Mouse (Mus musculus): Measurements from ENCODE around the gene Dnajc11. TPM values are rescaled to one million over a fixed set of nuclear protein-coding genes. Genes with fewer than 3 reads are reported as not detected.

Gene Dnajc11
- polyA plus RNA-seq (2017; shearing (Covaris generic)) = 10 to 100 TPM; 25.8 to 42.0 TPM

DNA sequence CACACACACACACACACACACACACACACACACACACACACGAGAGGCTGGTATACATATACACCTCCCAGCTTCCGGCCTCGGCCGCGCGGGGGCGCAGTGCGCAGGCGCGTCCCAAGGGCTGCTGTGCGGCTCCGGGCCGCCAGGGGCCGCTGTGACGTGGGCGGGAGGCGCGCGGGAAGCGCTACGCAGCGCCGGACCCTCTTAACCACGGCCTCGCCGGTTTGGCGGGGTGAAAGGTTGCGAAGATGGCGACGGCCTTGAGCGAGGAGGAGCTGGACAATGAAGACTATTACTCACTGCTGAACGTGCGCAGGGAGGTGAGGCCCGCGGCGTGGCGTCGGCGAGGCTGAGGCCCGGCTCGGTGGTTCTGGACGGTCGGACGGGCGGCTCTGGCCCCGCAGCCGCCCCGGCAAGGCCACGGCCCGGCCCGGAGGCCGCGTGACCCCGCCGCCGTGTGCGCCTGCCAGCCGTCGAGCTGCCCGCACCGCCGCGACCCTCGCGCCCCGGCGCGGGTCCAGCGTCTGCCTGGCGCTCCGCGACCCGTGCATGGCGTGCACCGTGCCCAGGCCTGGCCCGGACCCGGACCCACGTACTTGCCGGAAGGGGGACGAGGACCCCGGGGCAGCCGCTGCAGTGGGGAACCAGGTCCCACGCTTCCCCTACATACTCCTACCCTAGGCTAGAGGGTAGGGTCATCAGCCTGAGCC, at the start of gene Dnajc11:
Dnajc11 (plus strand) TSS at position 187 of the 710 bp plus-strand sequence.
- peak; percentile 89 for ATAC-seq

DNA sequence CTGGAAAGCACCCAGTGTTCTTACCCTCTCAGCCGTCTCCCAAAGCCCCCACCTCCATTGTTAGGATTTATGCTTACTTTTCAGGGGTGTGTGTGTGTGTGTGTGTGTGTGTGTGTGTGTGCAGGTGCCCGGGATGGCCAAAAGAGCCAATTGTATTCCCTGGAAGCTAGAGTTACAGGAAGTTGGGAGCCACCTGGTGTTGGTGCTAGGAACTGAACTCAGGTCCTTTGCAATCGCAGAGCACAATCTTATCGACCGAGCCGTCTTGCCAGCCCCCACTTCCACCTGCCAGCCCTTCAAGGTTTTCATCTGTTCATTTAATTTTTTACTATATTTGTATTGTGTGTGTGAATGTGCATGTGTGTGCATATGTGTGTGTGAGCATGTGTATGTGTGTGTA, 40.2 kb upstream of the Dnajc11 start:
- ATAC-seq = no peak

DNA sequence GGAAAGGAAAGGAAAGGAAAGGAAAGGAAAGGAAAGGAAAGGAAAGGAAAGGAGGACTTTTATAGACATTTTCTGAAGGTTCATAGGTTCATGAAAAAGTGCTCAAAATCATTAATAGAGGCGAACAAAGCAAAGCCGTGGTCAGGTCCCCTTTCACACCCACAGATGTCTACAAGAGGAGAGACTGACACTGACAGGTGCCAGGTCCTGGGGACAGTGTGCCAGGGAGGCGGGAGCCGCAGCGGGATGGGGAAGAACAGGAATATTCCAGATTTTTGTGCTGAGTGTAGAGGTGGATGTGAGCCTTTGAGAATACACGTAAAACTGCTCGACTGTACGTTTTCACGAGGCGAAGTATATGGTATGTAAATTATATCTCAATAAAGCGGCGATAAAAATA, 38.6 kb upstream of the Dnajc11 start:
- ATAC-seq = no peak

DNA sequence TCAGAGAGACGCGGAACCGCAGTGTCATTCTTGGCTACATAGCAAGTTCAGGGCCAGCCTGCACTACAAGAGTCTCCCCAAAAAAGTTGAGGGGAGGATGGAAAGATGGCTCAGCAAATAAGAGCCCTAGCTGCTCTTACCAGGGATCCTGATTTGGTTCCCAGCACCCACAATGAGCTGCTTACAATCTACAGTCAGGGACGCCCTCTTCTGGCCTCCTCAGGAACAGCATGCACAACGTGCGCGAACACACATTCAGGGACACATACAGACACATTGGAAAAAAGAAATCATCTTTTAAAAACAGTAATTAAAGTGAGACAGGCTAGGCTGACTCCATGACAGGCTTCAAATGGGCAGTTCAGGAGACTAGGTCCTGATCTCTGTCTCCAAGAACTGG, 37.9 kb upstream of the Dnajc11 start:
- ATAC-seq = no peak

DNA sequence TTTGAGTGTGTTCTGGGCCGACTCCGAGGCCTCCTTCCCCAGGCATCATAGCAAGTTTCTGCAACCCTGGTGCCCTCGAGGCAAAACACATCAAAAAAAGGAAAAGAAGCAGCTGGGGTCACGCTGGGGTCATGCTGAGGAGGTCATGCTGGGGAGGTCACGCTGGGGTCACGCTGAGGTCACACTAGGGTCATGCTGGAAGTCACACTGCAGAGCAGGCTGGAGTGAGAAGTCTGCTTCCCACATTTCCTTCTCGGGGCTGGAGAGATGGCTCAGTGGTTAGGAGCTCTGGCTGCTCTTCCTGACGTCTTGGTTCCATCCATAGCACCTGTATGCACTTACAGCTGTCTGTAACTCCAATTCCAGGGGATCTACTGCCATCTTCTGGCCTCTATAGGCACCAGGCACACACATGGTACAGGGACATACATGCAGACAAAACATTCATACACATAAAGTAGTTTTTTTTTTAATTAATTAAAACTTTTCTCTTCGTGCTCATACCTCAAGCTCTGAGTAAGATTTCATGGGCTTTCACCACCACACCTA, 36.3 kb upstream of the Dnajc11 start:
- no peak for ATAC-seq

DNA sequence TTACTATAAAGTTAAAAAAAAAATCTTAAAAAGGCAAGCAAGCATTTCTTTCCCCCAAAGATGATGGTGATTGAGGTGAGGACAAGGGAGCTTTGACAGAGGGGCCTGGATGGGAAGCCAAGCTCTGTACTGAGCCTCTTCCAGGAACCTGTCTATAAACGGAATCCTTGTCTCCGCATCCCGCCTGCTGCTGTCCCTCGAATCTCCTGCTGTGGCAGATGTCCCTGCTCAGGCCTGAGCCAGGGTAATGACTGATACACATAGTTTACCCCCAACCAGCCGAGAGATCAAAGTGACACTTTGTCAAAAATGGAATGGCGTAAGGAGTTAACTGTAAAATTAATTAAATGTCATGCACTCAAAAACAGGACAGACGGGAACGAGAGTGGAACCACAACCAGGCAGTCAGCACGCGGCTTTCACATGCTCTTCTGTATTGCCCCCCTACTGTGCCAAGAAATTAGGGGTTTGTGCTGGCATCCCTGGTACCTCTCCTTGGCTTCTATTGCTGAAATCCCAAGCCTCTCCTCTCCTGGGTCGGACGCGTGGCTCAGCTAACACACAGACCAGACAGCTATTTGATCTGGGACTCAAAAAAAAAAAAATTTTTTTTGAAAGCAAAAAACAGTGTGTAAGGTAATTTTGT, 34.8 kb upstream of the Dnajc11 start:
- no peak for ATAC-seq

DNA sequence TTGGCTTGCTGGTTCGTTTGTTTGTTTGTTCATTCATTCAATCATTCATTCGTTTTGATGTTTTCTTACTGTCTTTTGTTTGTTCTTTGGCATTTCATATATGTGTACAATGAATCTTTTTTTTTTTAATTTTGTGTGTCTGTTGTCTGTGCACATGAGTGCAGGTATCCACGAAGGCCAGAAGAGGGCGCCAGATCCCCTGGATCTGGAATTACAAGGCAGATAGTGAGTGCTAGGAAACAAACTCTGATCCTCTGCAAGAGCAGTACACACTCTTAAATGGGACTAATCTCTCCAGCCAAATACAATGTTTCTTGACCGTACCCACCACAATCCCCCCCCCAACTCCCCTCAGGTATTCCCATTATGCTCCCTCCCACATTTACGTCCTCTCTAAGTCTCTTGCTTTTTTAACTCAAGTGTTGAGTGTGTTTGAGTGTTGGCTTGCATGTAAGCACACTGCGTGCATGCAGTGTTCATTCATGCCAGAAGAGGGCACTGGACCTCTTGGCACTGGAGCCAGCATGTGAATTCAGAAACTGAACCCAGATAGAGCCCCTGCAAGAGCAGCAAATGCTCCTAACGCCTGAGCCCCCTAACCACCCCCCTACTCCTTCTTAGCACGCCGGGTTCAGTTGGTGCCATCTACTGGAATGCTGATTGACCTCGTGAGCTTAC, 33.6 kb upstream of the Dnajc11 start:
- ATAC-seq = no peak

DNA sequence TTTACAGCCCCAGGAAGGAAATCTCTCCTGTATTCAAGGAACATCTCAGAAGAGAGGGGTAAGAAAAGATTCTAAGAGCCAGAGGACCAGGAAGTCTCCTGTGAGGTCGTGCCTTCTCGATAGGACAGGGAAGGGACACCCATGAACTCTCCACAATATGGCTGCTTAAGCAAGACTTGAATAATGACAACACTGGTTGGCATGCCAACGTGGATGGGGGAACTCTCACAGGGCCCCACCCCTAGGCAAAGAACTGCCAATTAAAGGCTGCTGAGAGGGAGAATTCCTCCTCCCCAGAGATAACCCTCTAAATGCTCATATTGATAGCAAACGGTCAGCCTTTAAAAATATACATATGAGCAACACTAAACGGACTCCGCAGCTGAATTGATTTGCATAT, 32.8 kb upstream of the Dnajc11 start:
- no peak for ATAC-seq

DNA sequence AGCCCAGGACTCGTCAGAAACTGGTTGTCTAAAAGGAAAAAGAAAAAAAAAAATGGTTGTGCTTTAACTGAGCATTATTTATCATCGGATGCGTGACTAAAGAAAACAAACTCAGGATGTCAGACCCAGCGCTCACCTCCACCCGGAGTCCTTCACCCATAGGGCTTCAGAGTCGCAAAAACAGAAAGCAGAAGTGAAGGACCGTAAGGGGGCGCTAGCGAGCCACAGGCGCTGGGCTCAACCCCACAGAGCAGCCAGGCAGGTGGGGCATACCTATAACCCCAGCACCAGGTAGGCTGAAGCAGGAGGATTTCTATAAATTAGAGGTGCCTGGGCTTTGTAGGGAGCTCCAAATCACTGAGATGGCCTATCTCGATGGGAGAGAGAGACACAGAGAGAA, 32.1 kb upstream of the Dnajc11 start:
- ATAC-seq = no peak

DNA sequence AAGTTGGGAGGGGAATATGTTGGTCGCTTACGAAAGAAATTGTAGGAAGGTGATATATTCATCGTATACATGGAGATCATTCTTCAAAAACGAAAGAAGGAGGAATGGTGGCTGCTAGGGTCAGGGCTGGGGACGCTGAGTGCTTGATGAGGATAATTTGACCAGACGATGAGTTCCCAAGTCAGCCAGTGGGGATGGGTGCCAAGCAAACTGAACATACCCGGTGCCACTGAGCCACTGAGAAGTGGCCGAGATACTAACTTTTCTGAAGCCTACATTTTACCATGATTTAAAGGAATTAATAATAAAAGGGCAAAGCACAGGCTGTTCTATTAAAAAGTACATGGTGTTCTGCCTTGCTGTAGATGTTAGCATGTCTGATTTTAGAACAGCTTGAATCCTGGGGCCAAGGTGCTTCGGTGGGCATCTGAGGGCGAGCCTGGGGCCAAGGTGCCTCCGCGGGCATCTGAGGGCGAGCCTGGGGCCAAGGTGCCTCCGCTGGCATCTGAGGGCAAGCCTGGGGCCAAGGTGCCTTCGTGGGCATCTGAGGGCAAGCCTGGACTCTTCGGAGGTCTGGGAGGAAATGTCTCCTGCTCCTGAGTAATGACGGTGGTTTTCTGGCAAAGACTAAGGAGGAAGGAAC, 31.3 kb upstream of the Dnajc11 start:
- ATAC-seq = no peak

DNA sequence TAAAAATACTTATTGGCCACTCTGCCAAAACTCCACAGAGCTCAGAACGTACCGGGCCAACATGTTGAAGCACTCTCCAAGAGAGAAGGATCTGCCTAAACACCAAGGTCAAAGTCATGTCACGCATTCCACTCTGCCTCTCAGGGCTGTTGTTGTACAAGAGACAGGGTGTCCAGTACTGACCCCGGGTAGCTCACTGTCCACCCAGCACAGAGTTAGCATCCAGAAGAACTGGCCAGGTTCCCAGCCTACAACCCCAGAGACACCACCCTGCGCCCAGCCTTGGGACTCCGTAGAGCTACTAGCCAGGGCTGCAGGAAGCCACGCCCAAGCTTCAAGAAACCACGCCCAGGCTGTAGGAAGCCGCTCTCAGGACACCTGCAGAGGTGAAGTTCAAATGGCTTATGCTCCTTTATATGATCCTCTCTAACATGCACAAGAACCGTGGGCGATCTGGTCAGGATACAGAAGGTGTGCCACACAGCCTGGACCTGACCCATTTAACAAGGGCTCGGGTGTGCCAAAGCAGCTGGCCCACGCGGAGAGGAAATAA, 30.7 kb upstream of the Dnajc11 start:
- ATAC-seq = no peak

DNA sequence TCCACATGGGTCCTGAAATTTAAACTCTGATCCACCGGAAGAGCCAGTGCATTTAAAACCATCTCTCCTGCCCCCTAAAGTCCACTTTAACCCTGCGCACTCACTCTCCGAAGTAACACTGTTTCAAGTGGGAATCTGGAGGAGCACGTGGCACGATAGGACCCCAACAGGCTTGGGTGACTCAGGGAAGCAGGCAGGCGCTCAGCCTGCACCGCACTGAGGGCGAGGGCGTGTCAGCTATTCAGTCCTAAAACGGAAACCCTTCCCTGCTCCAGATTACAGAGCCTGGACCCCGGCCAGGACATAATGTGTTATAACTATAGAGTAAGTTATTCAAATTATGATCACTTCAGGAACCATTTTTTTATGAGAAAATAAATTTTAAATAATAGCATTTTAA, 29.4 kb upstream of the Dnajc11 start:
- ATAC-seq = no peak

DNA sequence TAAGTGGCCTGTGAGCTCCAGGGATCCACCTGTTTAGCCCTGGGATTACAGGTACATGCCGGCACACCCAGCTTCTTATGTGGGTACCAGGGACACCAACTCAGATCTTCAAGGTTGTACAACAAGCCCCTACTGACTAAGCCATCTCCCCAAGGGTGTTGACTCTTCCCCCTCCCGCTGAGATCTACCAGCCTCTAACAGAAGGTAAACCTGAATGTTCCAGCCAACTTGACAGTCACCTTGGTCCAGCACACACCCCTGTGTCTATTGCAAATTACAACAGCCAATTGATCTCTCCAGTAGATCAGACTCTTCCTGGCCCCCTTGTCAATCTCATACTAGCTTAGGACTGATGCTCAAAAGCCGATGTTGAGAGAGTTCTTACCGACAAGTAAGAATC, 27.9 kb upstream of the Dnajc11 start:
- ATAC-seq = no peak

DNA sequence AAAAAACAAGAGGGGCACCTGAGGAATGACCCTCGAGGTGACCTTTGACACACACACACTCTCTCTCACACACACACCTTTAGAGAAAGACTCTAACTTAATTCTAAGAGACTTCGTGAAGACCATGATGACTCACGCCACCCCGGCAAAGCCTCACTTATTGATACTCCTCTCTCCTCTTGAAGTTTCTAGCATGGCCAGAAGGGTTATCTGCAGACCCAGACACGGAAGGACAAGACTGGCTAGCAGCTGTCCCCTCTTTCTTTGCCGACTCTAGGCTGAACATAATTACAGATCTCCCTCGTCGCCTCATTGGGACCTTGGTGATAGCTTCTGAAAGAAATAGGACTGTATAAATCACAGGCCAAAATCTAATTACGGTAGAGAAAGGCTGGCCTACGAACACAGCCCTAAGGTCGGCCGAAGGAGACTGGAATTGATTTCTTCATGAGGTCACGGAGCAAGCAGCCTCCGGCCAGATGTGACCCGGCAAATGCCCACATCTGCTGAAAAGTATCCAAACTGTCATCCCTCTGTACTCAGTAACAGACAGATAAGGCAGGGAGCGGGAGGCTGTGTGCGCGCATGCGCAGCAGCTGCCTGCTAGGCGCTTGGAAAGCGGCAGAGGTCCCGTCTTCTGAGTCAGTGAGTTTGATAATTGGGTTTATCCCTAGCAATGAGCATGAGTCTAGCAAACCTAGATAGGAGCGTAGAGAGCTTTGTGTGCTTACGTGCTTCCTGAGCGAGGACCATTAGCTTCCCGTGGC, 25.7 kb upstream of the Dnajc11 start:
- no peak for ATAC-seq

DNA sequence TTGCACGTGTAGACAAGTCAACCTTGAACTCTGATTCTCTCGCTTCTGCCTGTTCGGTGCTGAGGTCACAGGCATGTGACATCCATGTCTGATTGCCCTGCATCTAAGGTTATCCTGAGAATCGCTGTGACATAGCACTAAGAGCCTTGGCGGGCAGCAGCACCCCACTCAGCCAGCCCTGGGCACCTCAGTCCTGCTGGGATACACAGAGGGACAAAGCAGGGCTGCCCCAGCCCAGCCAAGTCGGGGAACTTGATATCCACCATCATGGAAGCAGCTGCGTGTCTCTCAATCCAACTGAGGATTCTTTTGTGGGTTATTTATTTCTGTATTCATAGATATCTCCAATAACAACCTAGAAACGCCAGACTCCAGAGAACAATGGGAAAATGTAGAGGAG, 24.7 kb upstream of the Dnajc11 start:
- ATAC-seq = no peak

DNA sequence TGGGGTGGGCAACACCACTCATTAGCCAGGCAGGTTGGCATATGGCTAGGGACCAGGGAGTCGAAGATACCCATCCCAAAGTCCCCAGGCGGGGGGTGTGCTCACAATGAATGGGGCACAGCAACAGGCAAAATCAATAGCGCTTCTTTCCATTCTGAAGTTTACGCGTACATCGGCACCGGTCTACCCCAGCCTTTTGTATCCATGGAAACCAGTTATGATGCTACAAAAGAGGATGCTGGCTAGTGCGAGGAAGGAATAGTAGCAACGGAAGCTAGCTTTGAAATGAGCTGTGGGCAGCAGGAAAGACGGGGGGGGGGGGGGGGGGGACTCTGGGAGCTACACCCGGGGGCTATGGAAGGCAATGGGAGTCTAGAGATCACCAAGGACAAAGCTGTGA, 17.2 kb upstream of the Dnajc11 start:
- no peak for ATAC-seq

DNA sequence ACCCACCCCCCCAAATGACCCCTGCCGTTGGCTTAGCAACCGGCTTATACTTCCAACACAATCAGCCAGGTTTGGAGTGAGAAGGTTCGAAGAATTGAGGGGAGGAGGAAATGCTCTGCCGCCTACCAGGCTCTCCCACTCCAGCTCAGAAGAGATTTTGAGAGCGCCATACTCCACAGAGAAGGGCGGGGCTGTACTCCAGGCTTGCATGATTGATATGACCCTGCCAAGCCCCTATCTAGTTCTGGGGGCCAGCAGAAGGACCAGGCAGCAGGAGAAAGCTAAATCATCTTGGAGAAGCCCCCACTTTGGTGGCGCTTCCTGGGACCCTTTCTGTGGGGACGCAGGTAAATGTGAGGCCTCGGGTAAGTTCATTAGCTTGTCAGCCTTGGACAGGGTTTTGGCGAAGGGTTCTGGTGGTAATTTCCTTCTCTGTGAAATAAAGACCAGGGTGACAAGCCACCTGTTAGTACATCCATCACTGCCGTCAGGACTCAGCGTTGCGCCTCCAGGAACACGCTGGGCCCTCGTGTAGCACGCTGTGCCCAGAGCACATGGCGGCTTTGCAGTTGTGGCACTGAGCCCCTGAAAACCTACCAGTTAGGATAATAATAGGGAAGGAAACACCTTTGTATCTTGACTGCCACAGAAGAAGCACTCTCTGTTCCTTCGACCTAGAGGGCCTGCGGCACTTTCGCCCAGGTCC, 14.2 kb upstream of the Dnajc11 start:
- ATAC-seq = no peak

DNA sequence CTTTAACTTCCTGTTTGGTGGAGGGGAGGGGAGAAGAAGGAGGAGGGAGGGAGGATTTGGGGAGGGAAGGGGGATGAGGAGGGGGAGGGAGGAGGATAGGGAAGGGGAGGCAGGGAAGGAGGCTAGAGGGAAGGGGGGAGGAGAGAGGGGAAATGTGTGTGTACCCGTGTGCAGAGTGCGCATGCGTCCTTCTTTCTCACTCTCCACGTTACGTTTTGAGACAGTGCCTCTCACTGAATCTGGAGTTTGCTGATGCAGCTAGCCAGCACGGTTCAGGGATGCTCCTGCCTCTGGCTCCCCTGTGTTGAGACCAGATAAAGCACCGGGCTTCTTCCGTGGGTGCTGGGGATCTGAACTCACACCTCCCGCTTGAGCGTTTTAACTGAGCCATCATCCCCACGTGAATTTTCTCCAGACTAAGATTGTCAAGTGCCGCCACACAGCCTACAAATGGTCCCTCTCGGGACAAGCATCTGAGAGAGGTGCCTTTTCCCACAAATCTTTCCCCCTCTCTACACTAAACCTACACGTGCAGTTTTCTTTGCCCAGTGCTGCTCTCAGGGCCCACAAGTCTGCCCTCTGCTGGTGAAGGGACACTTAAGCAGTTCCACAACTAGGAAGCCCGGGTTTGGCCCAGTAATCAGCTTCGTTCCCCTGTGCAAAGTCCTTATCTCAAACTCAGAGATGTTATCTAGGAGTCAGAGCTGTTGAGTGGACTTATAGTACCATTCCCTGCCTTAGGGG, 13.4 kb upstream of the Dnajc11 start:
- ATAC-seq = no peak

DNA sequence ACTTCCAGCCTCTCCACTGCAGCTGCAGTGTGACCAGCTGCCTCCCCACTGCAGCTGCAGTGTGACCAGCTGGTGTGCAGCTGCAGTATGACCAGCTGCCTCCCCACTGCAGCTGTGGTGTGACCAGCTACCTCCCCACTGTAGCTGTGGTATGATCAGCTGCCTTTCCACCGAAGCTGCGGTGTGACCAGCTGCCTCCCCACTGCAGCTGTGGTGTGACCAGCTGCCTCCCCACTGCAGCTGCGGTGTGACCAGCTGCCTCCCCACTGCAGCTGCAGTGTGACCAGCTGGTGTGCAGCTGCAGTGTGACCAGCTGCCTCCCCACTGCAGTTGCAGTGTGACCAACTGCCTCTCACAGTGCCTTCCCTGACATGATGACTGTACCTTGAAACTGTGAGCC, 11.4 kb upstream of the Dnajc11 start:
- ATAC-seq = no peak
